Mouse (Mus musculus): ENCODE results near the gene Plekhg2.
A peak's percentile ranks its signal among the peaks of the same experiment; 100 is the strongest.

Gene Plekhg2

DNA sequence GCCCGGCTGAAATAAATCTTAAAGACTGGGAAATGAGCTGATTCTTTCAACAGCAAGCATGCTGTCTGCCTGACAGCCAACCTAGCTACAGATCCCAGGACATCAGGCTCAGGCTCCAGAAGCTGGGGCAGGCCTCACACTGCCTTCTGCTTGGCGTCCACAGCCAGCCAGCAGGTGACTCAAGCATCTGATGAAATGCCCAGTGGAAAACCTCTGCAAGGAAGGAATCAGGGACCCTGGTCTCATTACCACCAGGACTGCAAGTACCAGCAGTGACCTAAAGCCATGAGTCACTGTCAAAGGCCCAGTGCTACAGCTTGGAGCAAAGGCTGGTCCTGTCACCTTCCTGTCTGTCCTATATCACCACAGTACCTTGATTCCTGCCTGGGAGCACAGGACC lies 36.9 kb downstream of the Plekhg2 start:
- no peak for DNase-seq (ENCODE audit: low read depth)

DNA sequence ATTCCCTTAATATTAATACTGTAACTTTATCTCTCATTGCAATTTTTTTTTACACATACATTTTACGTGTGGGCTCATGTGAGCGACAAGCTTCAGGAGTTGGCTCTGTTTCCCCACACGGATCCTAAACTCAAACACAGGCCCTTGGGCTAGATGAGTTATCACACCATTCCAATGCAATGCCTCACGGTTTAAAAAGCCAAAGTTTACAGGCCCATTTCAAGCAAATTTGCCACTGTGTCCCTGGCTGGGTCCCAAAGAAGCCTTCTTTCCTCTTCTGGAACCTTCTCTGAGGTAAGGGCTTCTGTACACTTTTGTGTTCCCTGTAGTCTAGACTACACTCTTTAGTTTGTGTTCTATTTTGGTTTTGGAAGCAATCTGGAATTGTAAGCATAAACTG lies 37.9 kb downstream of the Plekhg2 start:
- no peak for DNase-seq (ENCODE audit: low read depth)

DNA sequence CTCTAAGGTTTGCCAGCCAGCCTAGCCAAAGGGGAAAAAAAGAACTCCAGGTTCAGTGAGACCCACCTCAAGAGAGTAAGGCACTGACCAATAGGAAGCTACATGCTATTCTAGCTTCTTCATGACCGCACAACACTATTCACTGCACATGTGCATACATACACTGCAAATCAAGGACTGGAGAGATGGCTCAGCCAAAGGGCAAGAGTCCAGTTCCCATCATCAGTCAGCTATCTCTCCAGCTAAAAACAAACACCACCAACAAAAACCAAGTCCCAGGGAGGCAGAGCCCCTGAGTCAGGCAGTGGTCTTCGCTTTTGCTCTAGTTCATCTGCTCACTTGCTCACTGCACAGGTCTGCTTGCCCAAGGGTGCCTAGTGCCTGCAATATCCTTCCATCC lies 44.1 kb downstream of the Plekhg2 start:
- no peak for DNase-seq (ENCODE audit: low read depth)

GRCm38 (mm10) chr7:28326457-28326856 lies 45.9 kb downstream of the Plekhg2 start:
- no peak for DNase-seq (ENCODE audit: low read depth)

DNA sequence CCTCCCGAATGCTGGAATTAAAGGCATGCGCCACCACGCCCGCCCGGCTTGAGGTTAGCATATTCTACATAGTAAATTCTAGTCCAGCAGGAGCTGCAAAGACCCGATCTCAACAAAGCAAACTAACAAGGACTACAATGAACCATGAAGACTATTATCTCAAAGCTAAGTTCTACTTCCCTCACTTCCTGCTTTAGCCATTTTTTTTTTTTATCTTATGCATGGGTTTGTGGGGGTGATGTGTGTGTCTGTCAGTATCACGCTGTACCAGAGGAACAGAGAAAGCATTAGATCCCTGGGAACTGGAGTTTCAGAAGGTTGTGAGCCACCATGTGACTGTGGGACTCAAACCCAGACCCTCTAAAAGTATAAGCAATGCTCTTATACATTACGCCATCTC lies 47.1 kb downstream of the Plekhg2 start:
- DNase-seq (ENCODE audit: low read depth): no peak

DNA sequence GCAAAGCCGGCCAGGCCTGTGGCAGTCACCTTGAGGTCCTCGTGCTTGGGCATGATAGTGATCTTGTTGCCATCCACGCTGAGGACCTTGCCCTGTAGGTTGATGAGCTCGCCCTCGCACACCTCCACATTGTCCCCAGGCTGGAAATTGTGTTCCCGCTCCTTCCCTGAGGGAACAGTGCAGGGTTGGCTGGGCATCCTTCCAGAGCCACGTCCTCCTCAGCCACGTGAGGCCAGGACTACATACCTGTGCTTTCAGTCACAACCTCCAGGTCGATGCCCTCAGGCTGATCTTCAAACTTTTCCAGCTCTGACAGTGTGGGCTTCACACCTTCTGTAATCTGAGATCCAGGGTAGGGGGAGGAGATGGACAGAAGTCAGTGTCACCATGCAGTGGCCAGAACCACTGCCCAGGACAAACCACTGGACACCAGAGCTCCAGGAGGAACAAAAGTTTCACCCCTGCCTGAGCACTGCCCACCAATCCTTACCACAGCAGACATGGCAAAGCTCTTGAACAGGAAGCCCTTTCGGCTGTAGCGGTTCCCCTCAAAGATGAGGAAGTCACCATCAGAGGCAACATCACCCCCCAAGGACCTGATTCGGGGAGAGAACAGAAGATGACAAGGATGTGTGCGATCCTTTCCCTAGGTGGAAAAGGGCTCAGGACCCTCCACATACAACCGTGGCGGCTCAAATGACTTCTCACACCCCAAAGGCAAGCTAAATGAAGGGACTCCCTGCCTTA lies 50.3 kb downstream of the Plekhg2 start:
- DNase-seq (ENCODE audit: low read depth): no peak

GRCm38 (mm10) chr7:28318714-28319113 lies 53.7 kb downstream of the Plekhg2 start:
- no peak for DNase-seq (ENCODE audit: low read depth)

DNA sequence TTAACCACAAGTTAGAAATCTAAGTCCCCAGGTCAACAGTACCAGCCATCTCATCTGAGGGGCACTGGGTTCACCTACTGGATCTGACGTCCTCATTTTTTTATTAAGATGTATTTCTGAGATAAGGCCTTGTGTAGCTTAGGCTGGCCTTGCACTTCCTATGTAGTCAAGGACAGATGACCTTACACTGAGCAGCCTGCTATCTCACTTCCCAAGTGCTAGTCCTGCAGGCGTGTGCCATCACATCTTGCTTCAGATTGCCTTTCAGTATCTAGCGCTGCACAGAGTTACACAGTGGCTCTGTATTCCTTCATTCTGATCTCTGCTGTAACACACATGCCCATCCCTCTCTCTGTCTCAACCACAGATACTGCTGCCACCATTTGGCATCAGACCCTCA lies 54.4 kb downstream of the Plekhg2 start:
- DNase-seq (ENCODE audit: low read depth): no peak

DNA sequence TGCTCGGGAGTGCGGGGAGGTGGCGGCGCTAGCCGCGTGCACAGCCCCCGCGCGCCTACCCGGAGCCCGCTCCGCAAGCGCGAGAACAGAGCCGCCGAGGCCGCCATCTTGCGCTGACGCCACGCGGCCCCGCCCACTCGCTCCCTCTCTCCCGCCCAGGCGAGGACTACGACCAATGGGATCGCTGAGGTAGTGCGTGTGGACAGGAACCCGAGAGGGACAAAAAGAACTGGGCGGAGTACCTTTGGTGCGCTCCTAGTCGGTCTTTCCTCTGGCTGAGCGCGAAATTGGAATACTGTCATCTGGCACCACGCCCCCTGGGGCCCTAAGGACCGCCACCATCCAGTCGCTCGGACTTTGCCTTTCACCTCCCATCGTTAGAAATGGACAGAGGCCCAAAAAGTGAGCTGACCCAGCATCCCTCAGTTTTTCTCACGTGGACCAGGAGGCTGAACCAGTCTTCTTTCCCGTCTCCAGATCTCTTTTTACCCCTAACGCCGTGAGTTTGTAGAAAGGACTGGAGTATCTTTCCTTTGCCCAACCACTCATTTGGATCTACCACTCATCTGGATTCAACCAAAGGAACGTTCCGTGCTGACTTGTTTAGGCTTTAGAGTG lies 60.4 kb downstream of the Plekhg2 start, which contains the start of gene Timm50:
Timm50 (minus strand) TSS at position 147 of the 618 bp plus-strand sequence.
- DNase-seq (ENCODE audit: low read depth): peak; percentile 96

GRCm38 (mm10) chr7:28311151-28311925 lies 61.1 kb downstream of the Plekhg2 start:
- no peak for DNase-seq (ENCODE audit: low read depth)

DNA sequence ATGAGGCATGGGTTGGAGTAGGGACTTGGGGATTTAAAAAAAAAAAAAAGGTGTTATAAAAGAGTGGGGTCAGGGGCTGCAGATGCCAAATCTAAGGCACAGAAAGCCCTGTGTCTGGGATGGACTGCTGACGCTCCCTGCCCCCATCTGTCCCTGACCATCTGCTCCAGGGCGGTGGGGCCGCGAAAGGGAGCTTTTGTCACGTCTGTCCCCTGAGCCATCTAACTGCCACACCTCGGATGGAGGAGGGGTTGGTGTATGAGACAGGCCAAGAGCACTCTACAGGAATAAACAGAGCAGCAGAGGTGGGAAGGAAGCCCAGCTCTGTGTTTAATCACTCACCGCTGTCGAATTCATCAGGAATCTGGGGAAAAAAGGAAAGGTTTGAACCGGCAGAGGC lies 62.7 kb downstream of the Plekhg2 start:
- DNase-seq (ENCODE audit: low read depth): no peak

Data from c-Kit-positive CD71-negative TER-119-negative erythroid progenitor cells, embryonic 14.5 days (primary cell).